Mouse (Mus musculus): ENCODE measurements at regions not wholly inside any gene's neighbourhood (a gene's known extent, or its start where the extent isn't known, plus 50 kb on each side); places are given as distances from the start of the nearest gene placed in this dataset.

- TF ChIP-seq CTCF (IDR thresholded peaks at IDR 0.05; ENCODE audit: insufficient read depth, low read depth, low read length), result no peak
- no peak for TF ChIP-seq POLR2A (IDR thresholded peaks at IDR 0.05; ENCODE audit: insufficient read depth, low read depth, low read length)
These were observed 859.3 kb downstream of the Triml1 start for GRCm38 (mm10) chr8:42282011-42282410.

All from olfactory bulb, adult 2 months (tissue).